In the genomic region with DNA sequence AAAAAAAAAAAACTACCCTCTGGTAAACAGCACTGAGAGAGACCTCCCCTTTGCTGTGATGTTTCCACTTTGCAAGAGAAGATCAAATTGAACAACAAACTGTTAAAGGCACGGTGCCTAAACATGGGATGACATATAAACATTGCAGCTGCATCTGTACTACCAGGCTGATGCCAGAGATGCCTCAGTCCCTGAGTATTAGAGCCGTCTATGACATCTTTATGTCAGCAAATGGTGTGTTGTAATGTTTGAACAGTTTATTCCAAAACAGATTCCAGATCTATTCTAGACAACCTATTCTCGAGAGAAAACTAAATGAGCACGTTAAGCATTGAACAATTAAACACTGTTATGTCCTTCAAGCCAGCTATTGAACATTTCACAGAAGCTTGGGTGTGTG, we compare ENCODE assay signal across 19 mouse cellular contexts.
DNase-seq lines count a peak whose midpoint lies in the region; ATAC-seq and TF ChIP-seq lines count a peak whose summit lies in the region.
"Had no signal": no experiment of that assay in that cellular context is flagged by ENCODE, and none has a peak within 500 bp of the region (broad histone marks: within the 10 kb centered on the region; RNA-seq: fewer than 3 reads in every experiment).

No protein-coding gene starts in this region.

- H3K9me3 ChIP-seq in heart, embryonic 16.5 days (replicated peaks; ENCODE audit: control insufficient read depth, low read length) = no peaks in the 10 kb centered on the region
- H3K9me3 ChIP-seq in heart, embryonic 11.5 days (replicated peaks; ENCODE audit: control insufficient read depth, low read length) = no peaks in the 10 kb centered on the region
- no peaks in the 10 kb centered on the region for H3K9me3 ChIP-seq in kidney, embryonic 16.5 days (ENCODE audit: low read length)
- H3K9me3 ChIP-seq in embryonic facial prominence, embryonic 11.5 days (replicated peaks; ENCODE audit: control insufficient read depth, low read length) = no peaks in the 10 kb centered on the region
- H3K9me3 ChIP-seq: forebrain, embryonic 15.5 days; limb, embryonic 10.5 days; midbrain, embryonic 13.5 days; neural tube, embryonic 12.5 days had no signal

- no peaks in the 10 kb centered on the region for H3K27me3 ChIP-seq in heart, embryonic 16.5 days (ENCODE audit: control insufficient read depth, insufficient read depth, low read length)
- H3K27me3 ChIP-seq in heart, embryonic 11.5 days (ENCODE audit: control insufficient read depth, insufficient read depth, low read length) = no peaks in the 10 kb centered on the region
- no peaks in the 10 kb centered on the region for H3K27me3 ChIP-seq in kidney, embryonic 16.5 days (ENCODE audit: insufficient read depth, low read length)
- no peaks in the 10 kb centered on the region for H3K27me3 ChIP-seq in kidney, adult 2 months (replicated peaks; ENCODE audit: control insufficient read depth, insufficient read depth, low read length)
- H3K27me3 ChIP-seq in embryonic facial prominence, embryonic 11.5 days (ENCODE audit: control insufficient read depth, insufficient read depth, low read length) = no peaks in the 10 kb centered on the region
- H3K27me3 ChIP-seq: CH12.LX; forebrain, embryonic 15.5 days; midbrain, embryonic 13.5 days; neural tube, embryonic 12.5 days had no signal

- H3K9ac ChIP-seq in heart, embryonic 16.5 days (ENCODE audit: low read length) = no peak overlapping the region
- H3K9ac ChIP-seq in heart, embryonic 11.5 days (ENCODE audit: low read depth, low read length) = no peak overlapping the region
- no peak overlapping the region for H3K9ac ChIP-seq in kidney, embryonic 16.5 days (replicated peaks; ENCODE audit: low read length)
- H3K9ac ChIP-seq in embryonic facial prominence, embryonic 11.5 days (replicated peaks; ENCODE audit: low read length) = no peak overlapping the region
- H3K9ac ChIP-seq: forebrain, embryonic 15.5 days; midbrain, embryonic 13.5 days; neural tube, embryonic 12.5 days had no signal

- no peak for DNase-seq in kidney, adult 2 months
- no peak for DNase-seq in embryonic facial prominence, embryonic 11.5 days (ENCODE audit: low spot score)
- DNase-seq: cerebellum, adult 11-12 months; cerebellum, postnatal 14 days; spleen, adult 18-20 months; thymus, adult 18-20 months; thymus, postnatal 4 days had no signal

- no peaks in the 10 kb centered on the region for H3K36me3 ChIP-seq in heart, embryonic 16.5 days (ENCODE audit: control insufficient read depth, insufficient read depth)
- H3K36me3 ChIP-seq in heart, embryonic 11.5 days (ENCODE audit: control insufficient read depth, insufficient read depth, low read length) = no peaks in the 10 kb centered on the region
- no peaks in the 10 kb centered on the region for H3K36me3 ChIP-seq in kidney, embryonic 16.5 days (ENCODE audit: insufficient read depth, low read length)
- H3K36me3 ChIP-seq in kidney, adult 2 months (ENCODE audit: control insufficient read depth, insufficient read depth, low read length) = no peaks in the 10 kb centered on the region
- no peaks in the 10 kb centered on the region for H3K36me3 ChIP-seq in embryonic facial prominence, embryonic 11.5 days (replicated peaks; ENCODE audit: control insufficient read depth, insufficient read depth, low read depth, low read length)
- H3K36me3 ChIP-seq: forebrain, embryonic 15.5 days; limb, embryonic 10.5 days; midbrain, embryonic 13.5 days; neural tube, embryonic 12.5 days had no signal

- ATAC-seq in heart, embryonic 16.5 days (replicated peaks; ENCODE audit: extremely low read depth, insufficient read depth, low FRiP score) = no peak
- no peak for ATAC-seq in heart, embryonic 11.5 days (replicated peaks; ENCODE audit: insufficient number of reproducible peaks, low FRiP score, low TSS enrichment)
- ATAC-seq in kidney, embryonic 16.5 days (ENCODE audit: low FRiP score, low TSS enrichment) = no peak
- ATAC-seq in embryonic facial prominence, embryonic 11.5 days (replicated peaks; ENCODE audit: insufficient number of reproducible peaks, low FRiP score, low TSS enrichment, low read depth) = no peak
- no peak for ATAC-seq in erythroid progenitor cell, adult 5-6 weeks (replicated peaks; ENCODE audit: low FRiP score, poor library complexity, severe bottlenecking)
- ATAC-seq: forebrain, embryonic 15.5 days; inflammation-experienced regulatory T-cells, adult 6 months; midbrain, embryonic 13.5 days had no signal

- no peak for TF ChIP-seq POLR2A in kidney, adult 2 months (IDR thresholded peaks at IDR 0.05; ENCODE audit: low read depth, low read length)
- TF ChIP-seq POLR2A in embryonic fibroblast, embryonic 13.5 days (IDR thresholded peaks at IDR 0.05; ENCODE audit: low read depth, low read length) = no peak

- 69% methylated on average over 4 of the region's 4 CpGs for WGBS in heart, embryonic 16.5 days
- WGBS in heart, embryonic 11.5 days (ENCODE audit: insufficient replicate concordance) = 64% methylated on average over 4 of the region's 4 CpGs
- 67% methylated on average over 4 of the region's 4 CpGs for WGBS in kidney, embryonic 16.5 days
- WGBS in kidney, adult 2 months = 61% methylated on average over 4 of the region's 4 CpGs
- WGBS in embryonic facial prominence, embryonic 11.5 days = 76% methylated on average over 4 of the region's 4 CpGs

- no peak overlapping the region for H3K4me2 ChIP-seq in heart, embryonic 16.5 days (ENCODE audit: low read depth, low read length)
- H3K4me2 ChIP-seq in heart, embryonic 11.5 days = no peak overlapping the region
- H3K4me2 ChIP-seq in kidney, embryonic 16.5 days (replicated peaks; ENCODE audit: low read depth, low read length) = no peak overlapping the region
- no peak overlapping the region for H3K4me2 ChIP-seq in embryonic facial prominence, embryonic 11.5 days (ENCODE audit: low read depth, low read length)
- H3K4me2 ChIP-seq: forebrain, embryonic 15.5 days; midbrain, embryonic 13.5 days; neural tube, embryonic 12.5 days had no signal

- peak overlapping the region; percentile 44; the same call in 1 of the 2 replicates for H3K27ac ChIP-seq in heart, embryonic 16.5 days (ENCODE audit: low read length)
- no peak overlapping the region for H3K27ac ChIP-seq in heart, embryonic 11.5 days (ENCODE audit: low read depth, low read length)
- peak overlapping the region; percentile 37; the same call in 1 of the 2 replicates for H3K27ac ChIP-seq in kidney, embryonic 16.5 days (ENCODE audit: low read length)
- no peak overlapping the region for H3K27ac ChIP-seq in kidney, adult 2 months (ENCODE audit: insufficient read depth, low read depth, low read length)
- 0 out of 2 replicates have a peak overlapping the region, but pooled peaks have one; percentile 8 for H3K27ac ChIP-seq in embryonic facial prominence, embryonic 11.5 days (replicated peaks; ENCODE audit: low read depth, low read length)
- peak overlapping the region; percentile 49; the same call in 1 of the 2 replicates for H3K27ac ChIP-seq in embryonic fibroblast, embryonic 13.5 days (ENCODE audit: insufficient read depth, low read length)
- H3K27ac ChIP-seq: forebrain, embryonic 15.5 days; left cerebral cortex, adult 2 months; limb, embryonic 10.5 days; midbrain, embryonic 13.5 days; neural tube, embryonic 12.5 days had no signal

- H3K4me3 ChIP-seq in heart, embryonic 16.5 days (ENCODE audit: low read length) = no peak overlapping the region
- no peak overlapping the region for H3K4me3 ChIP-seq in heart, embryonic 11.5 days (ENCODE audit: low read depth, low read length)
- H3K4me3 ChIP-seq in kidney, embryonic 16.5 days (ENCODE audit: low read length) = no peak overlapping the region
- no peak overlapping the region for H3K4me3 ChIP-seq in kidney, adult 2 months (ENCODE audit: insufficient read depth, low read depth, low read length)
- no peak overlapping the region for H3K4me3 ChIP-seq in embryonic facial prominence, embryonic 11.5 days (ENCODE audit: low read depth, low read length)
- H3K4me3 ChIP-seq in embryonic fibroblast, embryonic 13.5 days (ENCODE audit: insufficient read depth, low read length) = no peak overlapping the region
- H3K4me3 ChIP-seq: forebrain, embryonic 15.5 days; left cerebral cortex, adult 2 months; limb, embryonic 10.5 days; midbrain, embryonic 13.5 days; neural tube, embryonic 12.5 days had no signal

- no peaks in the 10 kb centered on the region for H3K4me1 ChIP-seq in heart, embryonic 16.5 days (ENCODE audit: control insufficient read depth, insufficient read depth, low read length)
- no peaks in the 10 kb centered on the region for H3K4me1 ChIP-seq in heart, embryonic 11.5 days (ENCODE audit: control insufficient read depth, insufficient read depth, low read length)
- peaks cover 21% of the 10 kb centered on the region for H3K4me1 ChIP-seq in kidney, embryonic 16.5 days (ENCODE audit: insufficient read depth, low read length)
- no peaks in the 10 kb centered on the region; the same call in 1 of the 2 replicates for H3K4me1 ChIP-seq in kidney, adult 2 months (ENCODE audit: control insufficient read depth, insufficient read depth, low read length)
- H3K4me1 ChIP-seq in embryonic facial prominence, embryonic 11.5 days (ENCODE audit: control insufficient read depth, insufficient read depth, low read length) = no peaks in the 10 kb centered on the region; the same call in 1 of the 2 replicates
- H3K4me1 ChIP-seq in embryonic fibroblast, embryonic 13.5 days (ENCODE audit: control insufficient read depth, insufficient read depth, low read length) = no peaks in the 10 kb centered on the region
- H3K4me1 ChIP-seq: neural tube, embryonic 12.5 days had no signal

- TF ChIP-seq CTCF in kidney, adult 2 months (conservative IDR thresholded peaks at IDR 0.05; ENCODE audit: insufficient read depth, insufficient read length, low read depth, low read length) = no peak
- TF ChIP-seq CTCF in embryonic fibroblast, embryonic 13.5 days (IDR thresholded peaks at IDR 0.05; ENCODE audit: borderline replicate concordance, insufficient read depth, low read length) = no peak

Comparison
In these comparisons a context has a peak if more than half of its experiments do, and no peak if none do; other contexts are left out.
1. H3K27ac ChIP-seq: peak in heart, embryonic 16.5 days (single experiment), kidney, embryonic 16.5 days (single experiment), embryonic facial prominence, embryonic 11.5 days (single experiment) and embryonic fibroblast, embryonic 13.5 days (single experiment); none in heart, embryonic 11.5 days (single experiment) and kidney, adult 2 months (single experiment).